Mouse (Mus musculus) T-helper 17 cell (primary cell): ENCODE measurements at regions not wholly inside any gene's neighbourhood (a gene's known extent, or its start where the extent isn't known, plus 50 kb on each side); places are given as distances from the start of the nearest gene placed in this dataset.

Experiments
- in situ Hi-C, 2 experiments: fragments of 300-600 bp; cut with MboI, MseI; formaldehyde crosslinking; loops; 1 replicate in 1 of 2; 2 replicates in 1 of 2; pipeline ENCODE4 v1.15.1; 2025; ENCODE audit warnings: high pct_unique_total_duplicates in 2 of 2

DNA sequence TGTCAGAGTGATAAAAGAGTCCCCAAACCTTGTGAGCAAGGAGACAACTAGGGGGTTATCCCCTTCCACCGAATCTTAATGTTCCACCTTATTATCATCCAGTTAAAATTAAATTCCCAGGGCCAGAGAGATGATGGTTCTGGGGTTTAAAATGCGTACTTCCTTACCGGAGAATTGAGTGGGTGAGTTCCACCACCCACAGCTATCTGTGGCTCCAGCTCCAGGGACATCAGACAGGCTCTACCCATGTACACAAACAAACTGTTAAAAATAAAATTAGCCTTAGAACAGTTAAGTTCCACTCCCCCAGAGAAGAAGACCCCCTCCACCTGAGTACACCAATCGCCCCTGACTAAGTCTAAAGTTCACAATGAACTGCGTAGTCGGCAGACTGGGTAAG, 52.0 kb upstream of the Mgat5 start:
- in situ Hi-C loops: no loop called here

DNA sequence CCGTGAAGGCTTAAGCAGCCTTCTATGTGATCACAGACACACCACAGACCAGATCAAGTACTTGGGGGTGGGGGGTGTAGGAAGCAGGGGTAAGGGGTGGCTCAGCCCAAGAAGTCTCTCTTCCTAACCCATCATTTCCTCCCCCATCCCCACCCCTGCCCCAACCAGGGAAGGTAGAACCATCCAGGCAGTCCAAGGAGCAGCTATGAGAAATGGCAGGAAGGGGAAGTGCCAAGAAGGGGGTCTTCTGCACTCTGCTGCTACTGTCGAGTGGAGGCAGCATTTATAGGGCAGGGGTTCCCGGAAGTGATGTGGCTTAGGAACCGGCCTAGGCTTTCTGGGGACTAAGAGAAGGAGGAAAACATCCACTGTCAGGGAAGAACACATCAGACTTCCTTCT, 69.3 kb upstream of the Mgat5 start:
- in situ Hi-C loops: no loop called here

DNA sequence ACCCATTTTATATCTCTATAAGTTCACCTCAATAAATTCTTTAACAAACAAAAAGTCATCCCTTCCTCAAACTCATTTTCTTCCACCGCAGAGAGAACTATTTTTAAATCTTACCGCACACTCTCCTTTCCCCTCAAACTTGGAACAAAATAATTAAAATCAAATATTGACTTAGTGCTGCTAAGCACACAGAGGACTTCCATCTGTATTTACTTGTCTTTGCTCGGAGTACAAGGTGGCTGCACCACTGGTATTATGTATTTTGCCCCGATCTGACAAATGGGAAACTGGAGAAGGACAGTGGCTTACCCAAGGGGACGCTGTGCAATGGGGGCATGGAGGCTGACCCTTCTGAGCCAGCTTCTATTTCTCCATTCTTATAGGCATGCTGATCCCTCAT, 72.9 kb upstream of the Mgat5 start:
- in situ Hi-C loops: no loop called here

DNA sequence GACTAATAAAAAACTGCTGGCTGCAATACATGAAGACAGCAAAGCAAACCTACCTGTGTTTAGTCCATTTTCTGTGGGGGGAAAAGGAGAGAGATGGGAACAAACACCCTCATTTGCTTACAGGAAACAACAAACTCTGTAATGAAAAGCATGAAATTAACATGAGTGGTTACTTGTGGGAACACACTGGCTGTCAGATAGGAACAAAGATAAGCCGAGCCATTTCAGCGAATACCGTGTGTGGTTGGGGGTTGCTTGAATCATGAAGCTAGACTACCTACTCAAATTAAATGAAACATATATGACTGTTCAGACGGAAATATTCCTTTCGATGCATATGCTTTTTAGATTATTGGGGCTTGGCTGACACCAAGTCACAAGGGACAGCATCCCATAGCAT, 80.0 kb upstream of the Mgat5 start:
- in situ Hi-C loops: no loop called here

DNA sequence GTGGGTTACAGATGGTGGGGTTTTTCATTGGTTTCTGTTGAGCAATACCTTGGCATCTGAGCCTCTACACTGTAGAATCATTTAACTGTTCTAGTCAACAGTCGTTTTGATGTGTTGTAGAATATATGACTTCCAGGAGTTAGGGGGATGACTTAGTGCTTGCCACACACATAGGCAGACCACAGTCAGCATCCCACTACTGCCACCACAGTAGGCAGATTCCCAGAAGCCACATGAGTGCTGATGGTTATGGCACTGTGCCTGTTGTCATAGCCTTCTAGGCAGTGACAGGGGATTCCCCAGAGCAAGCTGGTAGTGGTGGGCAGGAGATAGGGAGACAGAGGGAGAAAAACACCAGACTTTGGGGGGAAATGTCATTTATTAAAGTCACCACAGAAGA, 86.8 kb upstream of the Mgat5 start:
- in situ Hi-C loops: no loop called here

DNA sequence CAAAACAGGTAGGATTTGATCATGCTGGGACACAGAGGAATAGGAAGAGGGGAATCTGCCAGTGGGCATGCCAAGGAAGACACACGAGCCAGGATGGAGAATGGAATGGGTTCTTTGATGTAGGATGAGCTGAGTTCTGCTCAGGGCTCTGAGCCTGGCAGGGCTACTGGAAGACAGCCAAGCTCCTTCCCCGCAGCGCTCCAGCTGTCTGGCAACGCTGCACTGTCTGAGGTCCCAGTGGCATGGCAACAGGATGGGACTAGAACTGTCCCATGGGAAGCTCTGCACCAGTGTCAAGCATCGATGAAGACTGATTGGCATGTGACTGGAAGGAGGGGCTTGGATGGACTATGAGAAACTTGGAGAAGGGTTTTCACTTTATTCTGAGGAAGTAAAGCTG, 97.3 kb upstream of the Mgat5 start:
- in situ Hi-C loops: no loop called here

DNA sequence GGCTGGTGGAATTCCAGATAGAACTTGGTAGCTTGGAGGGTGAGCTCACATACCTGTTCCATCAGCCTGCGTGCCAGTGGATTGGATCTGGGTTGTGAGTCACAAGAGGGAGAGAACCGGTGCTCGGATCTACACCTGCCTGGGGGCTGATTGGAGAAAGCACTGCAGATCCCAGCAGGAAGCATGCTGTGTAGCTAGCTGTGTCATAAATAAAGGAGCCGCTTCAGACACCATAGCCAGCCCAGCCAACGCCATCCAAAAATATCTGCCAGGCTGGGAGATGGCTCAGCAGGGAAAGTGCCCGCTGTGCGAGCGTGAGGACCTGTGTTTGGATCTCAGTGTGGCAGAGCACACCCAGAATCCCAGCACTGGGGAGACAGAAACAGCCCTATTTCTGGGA, 99.0 kb upstream of the Mgat5 start:
- in situ Hi-C loops: no loop called here

DNA sequence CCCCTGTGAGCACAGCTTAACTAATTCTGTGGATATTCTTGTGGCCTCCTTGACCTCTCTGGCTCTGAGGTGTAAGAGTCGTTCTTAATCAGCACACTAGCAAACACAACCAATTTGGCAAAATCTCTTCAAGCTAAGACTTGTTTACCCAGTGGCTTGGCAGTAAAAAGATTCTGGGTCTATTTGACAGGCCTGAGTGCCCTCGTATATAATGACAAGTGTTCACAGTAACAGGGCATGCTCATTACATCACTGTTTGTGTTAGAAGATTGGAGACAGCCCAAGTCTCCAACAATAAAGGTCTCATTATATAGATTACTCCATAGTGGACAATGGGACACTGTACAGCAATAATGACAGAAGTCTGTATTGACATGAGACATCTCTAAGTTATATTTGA, 101.2 kb upstream of the Mgat5 start:
- in situ Hi-C loops: no loop called here

DNA sequence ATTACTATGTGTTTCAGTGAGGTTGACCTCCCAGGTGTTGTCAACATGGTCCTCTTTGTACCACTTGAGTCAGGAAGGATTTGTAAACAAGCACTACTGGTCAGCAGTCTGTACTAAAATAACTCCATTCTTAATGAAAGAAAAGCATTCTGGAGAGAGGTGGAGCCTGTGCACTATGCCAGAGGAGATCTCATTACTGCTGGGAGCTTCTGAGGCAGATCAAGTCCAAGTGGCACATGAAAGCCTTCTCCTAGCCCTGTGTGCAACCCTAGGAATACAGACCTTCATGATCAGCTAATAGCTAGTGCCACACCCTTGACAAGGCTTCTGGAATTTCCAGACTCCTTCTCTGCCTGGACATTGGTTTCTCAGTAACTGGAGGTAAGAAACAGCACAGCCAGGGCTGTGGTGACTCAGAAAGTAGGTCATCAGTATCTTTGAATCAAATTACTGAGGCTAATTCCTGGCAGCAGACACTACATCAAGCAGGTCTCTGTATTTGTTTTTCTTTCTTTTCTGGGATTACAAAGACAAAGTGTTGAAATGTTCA, 105.9 kb upstream of the Mgat5 start:
- in situ Hi-C loops: loop anchor here in 1 of 2 experiments (5.0 kb wide), 1 partner anchor 78 kb away; no protein-coding TSS in a partner anchor

DNA sequence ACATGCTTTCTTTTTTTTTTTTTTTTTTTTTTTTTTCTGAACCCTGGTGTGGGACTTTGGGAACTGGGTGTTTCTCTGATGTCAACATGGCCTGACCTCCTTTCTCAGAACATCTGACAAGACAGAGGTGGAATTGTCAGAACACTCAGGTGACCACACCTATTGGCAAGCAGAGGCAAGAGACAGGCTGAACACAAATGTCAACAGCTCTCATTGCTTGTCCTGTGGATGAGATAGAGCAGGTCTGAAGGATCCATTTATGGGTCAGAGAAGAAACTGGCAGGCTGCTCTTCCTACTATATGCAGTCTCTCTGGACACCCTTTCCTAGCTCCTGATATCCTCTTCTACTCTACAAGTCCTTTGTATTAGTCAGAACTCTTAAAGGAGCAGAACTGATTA, 117.2 kb upstream of the Mgat5 start:
- in situ Hi-C loops: no loop called here

DNA sequence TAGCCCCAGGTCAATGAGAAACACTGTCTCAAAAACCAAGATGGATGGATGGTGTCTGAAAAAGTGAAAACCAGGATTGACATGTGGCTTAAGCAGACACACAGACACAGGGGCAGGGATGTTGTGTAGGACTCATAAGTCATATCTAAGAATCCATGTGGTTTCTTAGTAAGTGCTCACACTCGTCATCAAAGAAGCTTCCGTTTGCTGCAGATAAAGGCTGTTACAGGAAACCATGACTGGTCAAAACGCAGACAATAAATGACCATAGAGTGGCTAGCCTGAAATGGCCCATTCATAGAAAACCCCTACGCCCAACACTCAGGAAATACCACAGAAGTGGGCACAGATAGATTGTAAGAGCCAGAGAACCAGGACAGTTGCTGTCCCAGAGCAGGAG, 118.8 kb upstream of the Mgat5 start:
- in situ Hi-C loops: no loop called here

DNA sequence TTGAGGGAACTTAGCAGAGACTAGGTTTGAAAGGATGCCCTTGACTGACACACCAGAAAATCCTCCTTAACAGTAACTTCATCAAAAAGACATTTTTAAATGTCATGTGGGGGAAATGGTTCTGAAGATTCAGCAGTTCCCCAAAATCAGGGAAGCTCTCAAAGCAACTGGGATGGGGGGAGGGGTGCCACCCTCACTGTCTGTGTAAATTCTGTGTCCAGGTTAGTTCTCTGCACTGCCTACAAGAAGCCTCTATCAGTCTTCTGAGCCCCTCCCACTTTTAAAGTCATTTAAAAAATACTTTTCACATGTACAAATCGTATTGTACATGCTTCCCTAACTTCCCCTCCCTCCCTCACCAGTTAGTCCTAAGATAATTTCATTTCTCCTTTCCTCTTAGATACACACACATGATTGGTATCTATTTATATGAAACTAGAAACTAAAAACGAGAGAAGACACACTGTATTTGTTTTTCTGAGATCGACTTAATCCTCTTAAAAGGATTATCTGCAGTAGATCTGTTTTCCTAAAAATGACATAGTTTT, 121.0 kb upstream of the Mgat5 start:
- in situ Hi-C loops: no loop called here

DNA sequence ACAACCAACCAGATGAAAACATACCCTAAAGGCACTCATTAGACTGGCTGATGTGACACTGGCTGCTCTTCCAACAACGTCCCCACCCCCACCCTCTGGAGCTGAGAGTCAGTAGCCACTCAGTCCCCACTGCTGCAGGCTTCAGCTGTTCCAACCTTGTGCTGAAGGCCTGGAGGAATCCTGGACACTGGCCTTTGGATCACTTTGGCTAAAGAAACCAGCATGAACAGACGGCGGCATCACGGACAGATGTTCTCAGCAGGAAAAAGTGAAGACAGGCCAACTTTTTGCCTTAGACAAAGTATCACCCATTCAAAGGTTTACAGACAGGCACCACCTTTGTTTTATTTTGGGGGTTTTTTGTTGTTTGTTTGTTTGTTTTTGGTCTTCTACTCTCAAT, 125.8 kb upstream of the Mgat5 start:
- in situ Hi-C loops: loop anchor here in 1 of 2 experiments (10.0 kb wide), 1 partner anchor 1964 kb away; no protein-coding TSS in a partner anchor

DNA sequence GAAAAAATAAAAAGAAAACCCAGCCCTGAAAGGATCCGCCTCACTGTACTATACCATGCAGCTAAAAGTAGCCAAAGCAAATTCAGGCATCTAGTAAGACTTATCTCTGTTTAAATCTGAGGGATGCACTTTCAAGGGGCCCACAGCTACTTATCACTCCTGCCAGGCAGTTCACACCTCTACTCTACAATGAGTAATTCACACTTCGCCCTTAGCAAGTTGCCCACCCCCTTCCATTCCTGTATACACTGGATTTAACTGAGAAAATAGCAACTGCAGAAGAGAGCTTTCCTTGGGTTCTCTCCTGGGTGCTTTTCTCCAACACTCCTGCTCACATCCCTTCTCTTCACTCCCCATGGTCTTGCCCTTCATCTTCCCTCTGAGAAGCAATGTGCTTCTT, 142.4 kb upstream of the Mgat5 start:
- in situ Hi-C loops: no loop called here

DNA sequence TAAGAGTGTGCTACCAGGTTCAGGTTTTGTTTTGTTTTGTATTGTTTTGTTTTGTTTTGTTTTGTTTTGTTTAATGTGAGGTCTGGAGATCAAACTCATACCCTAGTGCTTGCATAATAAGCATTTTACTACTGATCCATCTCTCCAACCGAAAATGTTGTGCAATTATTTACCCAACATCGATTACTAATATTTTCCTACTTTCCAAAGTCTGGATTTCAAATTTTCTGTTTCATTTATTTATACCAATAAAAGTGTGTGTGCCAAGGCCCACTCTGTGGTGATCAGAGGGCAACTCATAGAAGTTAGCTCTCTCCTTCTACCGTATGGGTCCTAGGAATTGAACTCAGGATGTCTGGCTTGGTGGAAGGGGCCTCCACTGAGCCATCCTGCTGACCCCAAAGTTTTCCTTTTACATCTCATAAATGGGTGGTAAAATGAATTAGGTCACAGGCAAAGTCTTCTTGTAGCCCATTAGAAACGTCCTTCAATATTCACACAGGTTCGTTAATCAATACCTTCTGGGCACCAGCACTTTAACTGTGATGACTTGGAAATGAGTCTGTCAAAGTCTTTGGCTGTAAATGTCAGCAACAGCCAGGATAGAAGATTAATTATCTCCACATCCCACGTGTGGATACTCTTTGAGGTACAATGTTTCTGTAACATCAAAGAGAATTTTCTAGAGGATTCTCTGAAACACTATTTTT, 158.9 kb upstream of the Mgat5 start:
- in situ Hi-C loops: no loop called here

DNA sequence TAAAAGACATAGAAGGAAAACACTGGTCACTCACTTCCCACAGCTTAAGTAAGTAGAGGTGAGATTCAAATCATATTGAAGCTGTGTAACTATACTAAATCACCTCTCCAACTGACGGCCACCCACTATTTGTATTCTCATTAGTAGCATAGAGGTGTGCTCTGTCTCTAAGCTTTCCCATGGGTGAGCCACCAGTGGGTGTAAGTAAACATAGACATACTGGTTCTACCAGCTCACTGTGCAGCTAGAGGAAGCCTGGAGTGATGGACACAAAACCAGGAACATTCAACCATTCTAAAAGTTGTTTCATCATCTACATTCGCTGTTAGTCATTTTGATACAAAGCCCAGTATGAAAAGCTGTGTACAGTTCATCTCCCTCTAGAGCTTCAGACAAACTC, 170.1 kb upstream of the Mgat5 start:
- in situ Hi-C loops: no loop called here

DNA sequence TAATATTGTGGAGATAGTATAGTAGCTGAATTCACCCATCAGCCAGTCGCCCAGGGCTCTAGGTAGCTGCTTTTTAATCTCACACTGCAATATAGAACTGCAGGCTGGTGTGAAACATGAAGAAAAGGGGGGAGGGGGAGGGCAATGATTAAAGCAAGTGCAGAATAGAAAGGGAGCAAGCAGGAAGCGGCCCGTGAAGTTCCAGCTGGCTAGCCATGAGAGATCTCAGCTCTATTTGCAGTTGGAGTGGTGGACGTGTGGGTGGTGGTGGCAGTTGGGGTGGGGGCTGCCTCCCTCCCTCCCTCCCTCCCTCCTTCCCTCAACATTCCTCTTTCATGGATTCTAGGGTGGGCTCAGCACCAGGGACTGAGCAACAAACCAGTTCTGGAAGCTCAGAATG, 173.3 kb upstream of the Mgat5 start:
- in situ Hi-C loops: no loop called here

DNA sequence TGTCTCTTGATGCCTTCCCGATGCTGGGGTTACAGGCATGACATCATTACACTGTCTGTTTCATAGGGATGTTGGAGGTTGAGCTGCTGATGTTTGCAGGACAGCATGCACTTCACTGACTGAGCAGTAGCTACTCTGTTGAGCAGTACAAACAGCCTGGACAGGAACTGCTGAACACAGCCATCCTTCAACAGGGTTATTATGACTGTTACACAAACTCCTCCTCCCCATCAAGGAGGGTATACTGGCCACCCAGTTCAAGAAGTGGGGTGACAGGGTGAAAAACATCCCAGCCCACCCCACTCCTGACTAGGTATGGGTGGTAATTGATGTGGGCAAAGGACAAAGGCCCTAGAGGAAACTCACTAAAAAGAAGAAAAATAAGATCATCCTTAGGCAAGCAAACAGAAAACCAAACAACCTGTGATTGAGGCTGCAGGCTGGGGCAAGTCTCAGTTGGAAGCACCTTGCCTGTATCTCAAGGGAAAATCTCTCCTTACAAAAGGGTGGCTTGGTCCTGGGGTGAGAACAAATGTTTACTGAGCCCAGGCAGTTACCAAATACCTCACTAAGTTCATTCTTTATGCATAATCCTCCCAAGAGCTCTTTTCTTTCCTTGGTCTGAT, 175.8 kb upstream of the Mgat5 start:
- in situ Hi-C loops: no loop called here

DNA sequence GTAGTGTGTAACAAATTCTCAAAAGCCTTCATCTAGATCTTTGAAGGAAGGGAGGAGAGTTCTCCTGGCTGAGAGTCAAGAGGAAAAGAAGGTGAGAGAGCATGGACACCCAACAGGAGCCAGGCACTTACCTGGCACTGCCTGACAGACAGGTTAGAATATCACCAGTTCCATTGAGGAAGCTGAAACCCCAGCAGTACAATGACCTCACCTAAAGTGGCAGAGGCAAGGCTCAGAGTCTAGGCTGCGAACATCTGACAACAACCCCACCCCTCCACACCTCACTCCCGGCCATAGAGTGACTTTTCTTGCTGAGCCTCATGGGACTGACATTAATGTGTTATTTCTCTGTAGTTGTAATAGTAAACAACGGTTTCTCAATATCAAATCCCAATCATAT, 181.7 kb upstream of the Mgat5 start:
- in situ Hi-C loops: no loop called here

DNA sequence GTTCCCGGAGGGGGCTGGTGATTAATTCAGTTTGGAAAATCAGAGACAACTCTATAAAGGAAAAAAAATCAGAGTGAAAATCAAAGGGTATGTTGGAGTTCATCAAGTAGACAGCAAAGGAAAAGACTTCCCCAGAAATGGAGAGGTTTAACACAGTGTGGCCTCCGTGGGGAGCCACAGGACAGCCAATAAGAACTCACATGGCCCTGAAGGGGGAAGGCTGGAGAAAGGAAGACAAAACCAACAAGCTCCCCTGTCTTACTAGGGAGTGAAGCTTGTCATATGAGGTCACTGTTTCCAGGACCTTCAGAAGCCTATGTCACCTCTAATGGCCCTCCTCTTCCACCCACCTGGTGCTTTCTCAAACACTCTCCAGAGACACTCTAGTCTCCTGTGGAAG, 187.1 kb upstream of the Nckap5 start:
- in situ Hi-C loops: loop anchor here (5.0 to 10.0 kb wide), 3 partner anchors 437 to 667 kb away; no protein-coding TSS in a partner anchor

DNA sequence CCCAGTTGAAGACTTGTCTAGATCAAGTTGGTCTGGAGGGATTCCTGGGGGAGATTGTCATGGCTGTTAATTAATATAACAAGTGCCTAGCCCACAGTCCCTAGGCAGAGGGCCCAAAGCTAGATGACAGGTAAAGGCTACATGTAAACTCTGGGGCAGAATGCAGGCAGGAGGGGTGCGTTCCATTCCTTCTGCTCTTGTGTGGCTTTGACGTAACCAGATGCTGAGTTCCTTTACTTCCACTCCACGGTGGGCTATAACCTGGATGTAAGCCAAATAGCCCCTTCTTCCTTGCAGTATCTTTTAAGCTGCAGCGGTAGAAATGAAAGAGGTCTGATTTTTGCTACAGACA, 185.3 kb upstream of the Nckap5 start:
- in situ Hi-C loops: loop anchor here (5.0 to 10.0 kb wide), 3 partner anchors 439 to 669 kb away; no protein-coding TSS in a partner anchor

DNA sequence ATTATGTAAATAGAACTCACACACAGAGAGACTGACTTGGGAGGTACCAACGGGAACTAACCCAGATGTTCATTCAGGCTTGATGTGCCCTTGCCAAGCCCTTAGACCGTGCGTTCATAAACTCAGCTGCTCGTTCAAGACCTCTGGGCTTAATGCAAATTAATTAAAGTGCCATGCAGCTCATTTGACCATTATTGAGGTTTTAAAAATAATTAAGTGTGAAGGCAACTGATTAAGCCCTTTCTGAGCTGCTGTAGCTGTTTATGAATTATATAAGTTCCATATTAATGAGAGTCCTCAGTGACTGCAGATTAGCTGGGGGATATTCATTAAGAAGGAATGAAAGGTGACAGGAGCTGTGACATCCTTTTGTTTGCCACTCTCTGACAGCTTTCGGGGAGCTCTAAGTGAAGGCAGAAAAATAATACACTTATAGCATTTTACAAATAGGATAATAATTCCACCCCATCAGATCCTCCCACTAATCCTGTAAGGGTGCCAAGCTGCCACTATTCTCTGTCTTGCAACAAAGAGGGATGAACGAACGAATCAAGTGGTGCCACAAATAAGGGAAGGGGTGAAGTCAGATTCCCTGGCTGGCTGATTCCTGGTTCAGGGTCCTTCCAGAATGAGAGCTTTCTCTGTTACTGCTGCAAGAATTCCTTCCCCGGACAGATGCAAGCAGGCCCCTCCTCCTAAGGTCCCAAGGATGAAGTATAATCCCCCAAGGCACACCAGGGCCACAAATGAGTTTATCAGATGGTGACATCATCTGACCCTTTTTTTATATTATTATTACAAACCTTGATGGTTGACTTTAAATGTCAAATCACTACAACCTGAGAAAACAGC, 184.7 kb upstream of the Nckap5 start:
- in situ Hi-C loops: loop anchor here (5.0 to 10.0 kb wide), 3 partner anchors 440 to 670 kb away; no protein-coding TSS in a partner anchor
